Mouse (Mus musculus): Measurements from ENCODE around the gene Cyp27b1.

GRCm38 (mm10) chr10:127058161-127058560 lies 10.1 kb downstream of the Cyp27b1 start:
- TF ChIP-seq POLR2A (IDR thresholded peaks at IDR 0.05; ENCODE audit: control insufficient read depth, low read depth, low read length) (no peak), CTCF (IDR thresholded peaks at IDR 0.05; ENCODE audit: control insufficient read depth, insufficient read depth, insufficient replicate concordance, low read depth, low read length) (peak; percentile 94; the same call in 1 of the 2 replicates)
